Mouse (Mus musculus): ENCODE measurements at regions not wholly inside any gene's neighbourhood (a gene's known extent, or its start where the extent isn't known, plus 50 kb on each side); places are given as distances from the start of the nearest gene placed in this dataset.
A peak's percentile ranks its signal among the peaks of the same experiment; 100 is the strongest.
"Not testable (repeated sequence)": the region's sequence is repeated elsewhere in the genome, so short reads cannot be mapped to it uniquely, and the experiment has no call there.

GRCm38 (mm10) chr16:65629186-65629585 lies 66.7 kb upstream of the Chmp2b start:
- DNase-seq = peak; percentile 43 to 79

GRCm38 (mm10) chr16:65631680-65632079 lies 69.2 kb upstream of the Chmp2b start:
- no peak for DNase-seq

- DNase-seq = not testable (repeated sequence)
Observed at GRCm38 (mm10) chr16:65646741-65647140, 84.2 kb upstream of the Chmp2b start.

GRCm38 (mm10) chr16:65649061-65649460 lies 86.5 kb upstream of the Chmp2b start:
- DNase-seq = no peak

GRCm38 (mm10) chr16:65655490-65655889 lies 93.0 kb upstream of the Chmp2b start:
- no peak for DNase-seq

- no peak for DNase-seq
Observed at GRCm38 (mm10) chr16:65657829-65658228, 95.3 kb upstream of the Chmp2b start.

GRCm38 (mm10) chr16:65664787-65665186 lies 102.3 kb upstream of the Chmp2b start:
- peak; percentile 53 to 74 for DNase-seq

GRCm38 (mm10) chr16:65672116-65672515 lies 109.6 kb upstream of the Chmp2b start:
- no peak for DNase-seq

GRCm38 (mm10) chr16:65683089-65683488 lies 120.6 kb upstream of the Chmp2b start:
- no peak for DNase-seq

- DNase-seq = no peak
Observed at GRCm38 (mm10) chr16:65683703-65684320, 121.3 kb upstream of the Chmp2b start.

GRCm38 (mm10) chr16:65693626-65694025 lies 121.4 kb upstream of the Vgll3 start:
- DNase-seq = no peak

GRCm38 (mm10) chr16:65715631-65716030 lies 99.4 kb upstream of the Vgll3 start:
- no peak for DNase-seq

- DNase-seq = no peak
Observed at GRCm38 (mm10) chr16:65718791-65719472, 96.1 kb upstream of the Vgll3 start.

- no peak for DNase-seq
Observed at GRCm38 (mm10) chr16:65720953-65721352, 94.1 kb upstream of the Vgll3 start.

GRCm38 (mm10) chr16:65725559-65726269 lies 89.3 kb upstream of the Vgll3 start:
- no peak for DNase-seq

- no peak for DNase-seq
Observed at GRCm38 (mm10) chr16:65726289-65726688, 88.8 kb upstream of the Vgll3 start.

- no peak for DNase-seq
Observed at GRCm38 (mm10) chr16:65729322-65729721, 85.7 kb upstream of the Vgll3 start.

- DNase-seq = no peak
Observed at GRCm38 (mm10) chr16:65739652-65740051, 75.4 kb upstream of the Vgll3 start.

- DNase-seq = no peak
Observed at GRCm38 (mm10) chr16:65742951-65743350, 72.1 kb upstream of the Vgll3 start.

- DNase-seq = no peak
Observed at GRCm38 (mm10) chr16:65755667-65756066, 59.4 kb upstream of the Vgll3 start.

All from kidney, postnatal 25 days (tissue).